Mouse (Mus musculus) left cerebral cortex, adult 11 months (tissue): ENCODE measurements around the gene Angptl2.
"Not testable (repeated sequence)": the region's sequence is repeated elsewhere in the genome, so short reads cannot be mapped to it uniquely, and the experiment has no call there.

ENCODE experiments used
- DNase-seq: peaks from one replicate; pipeline ENCODE4 v3.0.0; 2022; ENCODE audit warnings: low spot score

Gene Angptl2

GRCm38 (mm10) chr2:33200368-33201068 is 15.4 kb upstream of the Angptl2 start:
- DNase-seq, result no peak

- no peak for DNase-seq
These were observed 12.6 kb upstream of the Angptl2 start for GRCm38 (mm10) chr2:33203284-33203683.

GRCm38 (mm10) chr2:33204980-33205379 is 10.9 kb upstream of the Angptl2 start:
- no peak for DNase-seq

GRCm38 (mm10) chr2:33205939-33206525 is 9.8 kb upstream of the Angptl2 start:
- no peak for DNase-seq

GRCm38 (mm10) chr2:33207069-33207468 is 8.8 kb upstream of the Angptl2 start:
- no peak for DNase-seq

GRCm38 (mm10) chr2:33208134-33208533 is 7.7 kb upstream of the Angptl2 start:
- DNase-seq, result no peak

- no peak for DNase-seq
These were observed 5.0 kb upstream of the Angptl2 start for GRCm38 (mm10) chr2:33210841-33211240.

- DNase-seq, result not testable (repeated sequence)
These were observed 4.6 kb upstream of the Angptl2 start for GRCm38 (mm10) chr2:33211263-33211662.

GRCm38 (mm10) chr2:33215177-33215699 is 631 bp upstream of the Angptl2 start:
- DNase-seq, result no peak

GRCm38 (mm10) chr2:33216645-33217424 is 966 bp downstream of the Angptl2 start:
- no peak for DNase-seq

GRCm38 (mm10) chr2:33217425-33217794 is 1.5 kb downstream of the Angptl2 start:
- no peak for DNase-seq

GRCm38 (mm10) chr2:33218903-33219625 is 3.2 kb downstream of the Angptl2 start:
- no peak for DNase-seq

- no peak for DNase-seq
These were observed 3.8 kb downstream of the Angptl2 start for GRCm38 (mm10) chr2:33219637-33220036.

GRCm38 (mm10) chr2:33220246-33220645 is 4.4 kb downstream of the Angptl2 start:
- no peak for DNase-seq

- no peak for DNase-seq
These were observed 4.9 kb downstream of the Angptl2 start for GRCm38 (mm10) chr2:33220674-33221338.

GRCm38 (mm10) chr2:33221339-33221900 is 5.6 kb downstream of the Angptl2 start:
- no peak for DNase-seq

GRCm38 (mm10) chr2:33222480-33222879 is 6.6 kb downstream of the Angptl2 start:
- no peak for DNase-seq

- no peak for DNase-seq
These were observed 7.9 kb downstream of the Angptl2 start for GRCm38 (mm10) chr2:33223656-33224358.

GRCm38 (mm10) chr2:33225921-33226320 is 10.1 kb downstream of the Angptl2 start:
- no peak for DNase-seq

GRCm38 (mm10) chr2:33228077-33228476 is 12.2 kb downstream of the Angptl2 start:
- DNase-seq, result no peak

- no peak for DNase-seq
These were observed 12.7 kb downstream of the Angptl2 start for GRCm38 (mm10) chr2:33228551-33228950.
